8 mouse cellular contexts compared by ENCODE assay signal in genomic region chr11:106192657-106193370, GRCm38 (mm10). TPM values are rescaled to one million over a fixed set of nuclear protein-coding genes. Genes with fewer than 3 reads are reported as not detected.
DNase-seq lines count a peak whose midpoint lies in the region; ATAC-seq and TF ChIP-seq lines count a peak whose summit lies in the region.

No protein-coding gene starts in this region.

- TF ChIP-seq CTCF in testis, adult 2 months (IDR thresholded peaks at IDR 0.05; ENCODE audit: control insufficient read depth, insufficient read depth, insufficient replicate concordance, low read depth, low read length), result no peak

- DNase-seq in testis, postnatal 14 days (ENCODE audit: low spot score), result no peak
- DNase-seq in kidney, adult 18-20 months, result peak; percentile 23
- DNase-seq in gastrocnemius, adult 18-20 months (ENCODE audit: low spot score), result no peak
- DNase-seq in urinary bladder, adult 2 months (ENCODE audit: low spot score), result no peak
- DNase-seq in thymus, postnatal 36 days, result no peak

- no peaks in the 10 kb centered on the region for H3K4me1 ChIP-seq in testis, adult 2 months (ENCODE audit: control insufficient read depth, insufficient read depth, low read length)
- peaks cover 12% of the 10 kb centered on the region; the same call in 1 of the 2 replicates for H3K4me1 ChIP-seq in embryonic facial prominence, embryonic 15.5 days

- H3K4me2 ChIP-seq in embryonic facial prominence, embryonic 15.5 days (replicated peaks), result peak overlapping the region; percentile 52

- H3K27ac ChIP-seq in testis, adult 2 months (ENCODE audit: control insufficient read depth, insufficient read depth, low read depth, low read length), result peak overlapping the region; percentile 92
- peak overlapping the region; percentile 95 for H3K27ac ChIP-seq in embryonic facial prominence, embryonic 15.5 days (replicated peaks)

- no peaks in the 10 kb centered on the region for H3K27me3 ChIP-seq in testis, adult 2 months (ENCODE audit: control insufficient read depth, insufficient read depth, low read length)
- no peaks in the 10 kb centered on the region for H3K27me3 ChIP-seq in embryonic facial prominence, embryonic 15.5 days

- no peak for TF ChIP-seq POLR2A in testis, adult 2 months (IDR thresholded peaks at IDR 0.05; ENCODE audit: control insufficient read depth, low read depth, low read length)

- H3K9me3 ChIP-seq in embryonic facial prominence, embryonic 15.5 days (replicated peaks), result no peaks in the 10 kb centered on the region

- H3K36me3 ChIP-seq in testis, adult 2 months (ENCODE audit: control insufficient read depth, insufficient read depth, low read length), result no peaks in the 10 kb centered on the region
- H3K36me3 ChIP-seq in embryonic facial prominence, embryonic 15.5 days, result peaks cover 11% of the 10 kb centered on the region

- H3K4me3 ChIP-seq in testis, adult 2 months (ENCODE audit: control insufficient read depth, low read depth, low read length), result peak overlapping the region; percentile 95
- H3K4me3 ChIP-seq in embryonic facial prominence, embryonic 15.5 days (replicated peaks), result peak overlapping the region; percentile 83

- no peak; the same call in 1 of the 2 replicates for ATAC-seq in embryonic facial prominence, embryonic 15.5 days (ENCODE audit: insufficient number of reproducible peaks, low FRiP score, low TSS enrichment, low read depth)
- peak; percentile 34 for ATAC-seq in megakaryocyte, adult 5-6 weeks (ENCODE audit: poor library complexity, severe bottlenecking)

- WGBS in embryonic facial prominence, embryonic 15.5 days, result 7% methylated on average over 19 of the region's 19 CpGs

- H3K9ac ChIP-seq in embryonic facial prominence, embryonic 15.5 days, result peak overlapping the region; percentile 80

RNA-seq across cellular contexts. Expression of gene Strada, which starts 9.2 kb away (rescaled TPM):
- polyA plus RNA-seq in testis, adult 2 months (2012; rRNA removed), result 153 and 157 TPM in 2 replicates
- polyA plus RNA-seq in embryonic facial prominence, embryonic 15.5 days (2015; fragmentation: Nextera tagmentation; extraction: Ambion mirVana), result 28.4 and 29.3 TPM in 2 replicates
- total RNA-seq in megakaryocyte, adult 5-6 weeks (2015), result 27.2 and 28.3 TPM in 2 replicates
- total RNA-seq in megakaryocyte, adult 5-6 weeks (2017), result 20.3 and 26.1 TPM in 2 replicates
- 10 to 100 TPM; 13.7 to 14.1 TPM for total RNA-seq in gastrocnemius, adult 18-20 months (2021)
- polyA plus RNA-seq in urinary bladder, adult 2 months (2012; rRNA removed), result 27.1 and 29.6 TPM in 2 replicates

RNA-seq across cellular contexts. Expression of gene Ccdc47, which starts 23.3 kb away (rescaled TPM):
- polyA plus RNA-seq in testis, adult 2 months (2012; rRNA removed), result 8.2 and 11.0 TPM in 2 replicates
- polyA plus RNA-seq in embryonic facial prominence, embryonic 15.5 days (2015; fragmentation: Nextera tagmentation; extraction: Ambion mirVana), result 88.9 and 91.8 TPM in 2 replicates
- total RNA-seq in megakaryocyte, adult 5-6 weeks (2015), result 25.8 and 36.0 TPM in 2 replicates
- total RNA-seq in megakaryocyte, adult 5-6 weeks (2017), result 110 and 156 TPM in 2 replicates
- total RNA-seq in gastrocnemius, adult 18-20 months (2021), result 10 to 100 TPM; 74.0 to 79.0 TPM
- polyA plus RNA-seq in urinary bladder, adult 2 months (2012; rRNA removed), result 61.2 and 68.6 TPM in 2 replicates

RNA-seq across cellular contexts. Expression of gene Ddx42, which starts 23.9 kb away (rescaled TPM):
- 12.0 and 13.2 TPM in 2 replicates for polyA plus RNA-seq in testis, adult 2 months (2012; rRNA removed)
- polyA plus RNA-seq in embryonic facial prominence, embryonic 15.5 days (2015; fragmentation: Nextera tagmentation; extraction: Ambion mirVana), result 71.1 and 77.5 TPM in 2 replicates
- 28.6 and 30.3 TPM in 2 replicates for total RNA-seq in megakaryocyte, adult 5-6 weeks (2015)
- total RNA-seq in megakaryocyte, adult 5-6 weeks (2017), result 51.7 and 62.6 TPM in 2 replicates
- total RNA-seq in gastrocnemius, adult 18-20 months (2021), result 10 to 100 TPM; 25.8 to 26.2 TPM
- polyA plus RNA-seq in urinary bladder, adult 2 months (2012; rRNA removed), result 29.2 and 34.3 TPM in 2 replicates

RNA-seq across cellular contexts. Expression of gene Limd2, which starts 32.2 kb away (rescaled TPM):
- polyA plus RNA-seq in testis, adult 2 months (2012; rRNA removed), result 1,077 and 1,168 TPM in 2 replicates
- polyA plus RNA-seq in embryonic facial prominence, embryonic 15.5 days (2015; fragmentation: Nextera tagmentation; extraction: Ambion mirVana), result 250 and 257 TPM in 2 replicates
- 242 and 247 TPM in 2 replicates for total RNA-seq in megakaryocyte, adult 5-6 weeks (2015)
- total RNA-seq in megakaryocyte, adult 5-6 weeks (2017), result 56.3 and 61.8 TPM in 2 replicates
- total RNA-seq in gastrocnemius, adult 18-20 months (2021), result 1 to 10 TPM; 3.2 to 3.6 TPM
- polyA plus RNA-seq in urinary bladder, adult 2 months (2012; rRNA removed), result 14.8 and 16.5 TPM in 2 replicates

RNA-seq across cellular contexts. Expression of gene Gm10840, which starts 32.2 kb away (rescaled TPM):
- polyA plus RNA-seq in testis, adult 2 months (2012; rRNA removed), result 124 and 142 TPM in 2 replicates
- 0.71 TPM in 1 of 2 replicates, not detected in the other for polyA plus RNA-seq in embryonic facial prominence, embryonic 15.5 days (2015; fragmentation: Nextera tagmentation; extraction: Ambion mirVana)
- total RNA-seq in megakaryocyte, adult 5-6 weeks (2015), result 1.4 TPM in 1 of 2 replicates, not detected in the other
- total RNA-seq in megakaryocyte, adult 5-6 weeks (2017), result not detected in 2 replicates
- total RNA-seq in gastrocnemius, adult 18-20 months (2021), result not detected
- not detected in 2 replicates for polyA plus RNA-seq in urinary bladder, adult 2 months (2012; rRNA removed)
